Mouse (Mus musculus) limb, embryonic 15.5 days (tissue): Measurements from ENCODE around the gene Rapgefl1. TPM values are rescaled to one million over a fixed set of nuclear protein-coding genes. Genes with fewer than 3 reads are reported as not detected.

Experiments
- ATAC-seq: fragments of 200-750 bp; cut with Nextera tagmentation; 2 replicates; pipeline ENCODE4 v1.8.0; 2017; ENCODE audit warnings: low read depth, moderate TSS enrichment; ENCODE audit not compliant: insufficient number of reproducible peaks, low FRiP score, low TSS enrichment
- H3K27ac ChIP-seq: fragments of 300-500 bp; sonication (generic); 2 replicates; pipeline ENCODE4 v1.5.1; 2015; ENCODE audit warnings: moderate library complexity, mild to moderate bottlenecking, inconsistent platforms
- H3K27me3 ChIP-seq: fragments of 300-500 bp; sonication (generic); 2 replicates; pipeline ENCODE4 v1.6.1; 2015; ENCODE audit warnings: inconsistent platforms
- H3K36me3 ChIP-seq: fragments of 300-500 bp; sonication (generic); 2 replicates; pipeline ENCODE4 v1.6.1; 2015; ENCODE audit warnings: inconsistent platforms
- H3K4me1 ChIP-seq: fragments of 300-500 bp; sonication (generic); 2 replicates; pipeline ENCODE4 v1.6.1; 2015; ENCODE audit warnings: inconsistent platforms
- H3K4me2 ChIP-seq: fragments of 300-500 bp; sonication (generic); 2 replicates; pipeline ENCODE4 v1.6.1; 2015; ENCODE audit warnings: mild to moderate bottlenecking, inconsistent platforms
- H3K4me3 ChIP-seq: fragments of 300-500 bp; sonication (generic); 2 replicates; pipeline ENCODE4 v1.5.1; 2015; ENCODE audit warnings: mild to moderate bottlenecking, inconsistent platforms
- H3K9ac ChIP-seq: fragments of 300-500 bp; sonication (generic); 2 replicates; pipeline ENCODE4 v1.6.1; 2015; ENCODE audit warnings: inconsistent platforms
- H3K9me3 ChIP-seq: fragments of 300-500 bp; sonication (generic); 2 replicates; pipeline ENCODE4 v1.6.1; 2016; ENCODE audit warnings: inconsistent platforms
- WGBS: fragments of 180-500 bp; shearing (Covaris S2); methylation state at CpG from one replicate; pipeline ENCODE4 v1.1.7; 2015; 5-methylcytosine and 5-hydroxymethylcytosine counted together
- polyA plus RNA-seq: library from polyadenylated mRNA; unstranded; fragments of >200 nt; fragmentation: Nextera tagmentation; extraction: Ambion mirVana; gene quantifications from 2 replicates; pipeline ENCODE4 v1.2.1, GENCODE M21; 2015

Gene Rapgefl1
- 11.1 TPM in 2 replicates for polyA plus RNA-seq

- peak within 1 kb of the TSS; percentile 81 for H3K27ac ChIP-seq
- H3K27me3 ChIP-seq, result no peaks in the 10 kb centered on the region
- peaks cover 27% of the 10 kb centered on the region for H3K36me3 ChIP-seq
- under 1% methylated on average over 45 of the region's 48 CpGs for WGBS
- peak within 1 kb of the TSS; percentile 78 for H3K9ac ChIP-seq
- no peaks in the 10 kb centered on the region for H3K9me3 ChIP-seq
- peak; percentile 79 for ATAC-seq
- H3K4me2 ChIP-seq, result peak within 1 kb of the TSS; percentile 98
- H3K4me1 ChIP-seq, result peaks cover 37% of the 10 kb centered on the region
- peak within 1 kb of the TSS; percentile 92 for H3K4me3 ChIP-seq
These were observed at the start of gene Rapgefl1 for GRCm38 (mm10) chr11:98836651-98837141. TSS of gene Rapgefl1 (plus strand) at chr11:98836785.

GRCm38 (mm10) chr11:98787229-98787628, 49.4 kb upstream of the Rapgefl1 start:
- H3K4me2 ChIP-seq, result peak overlapping the region; percentile 24; the same call in 1 of the 2 replicates

GRCm38 (mm10) chr11:98787691-98788090, 48.9 kb upstream of the Rapgefl1 start:
- H3K4me3 ChIP-seq, result no peak overlapping the region
- H3K4me1 ChIP-seq, result peaks cover 65% of the 10 kb centered on the region
- no peaks in the 10 kb centered on the region for H3K36me3 ChIP-seq
- 84% methylated on average over 1 of the region's 1 CpGs for WGBS
- no peak overlapping the region for H3K4me2 ChIP-seq
- H3K27ac ChIP-seq, result peak overlapping the region; percentile 86
- no peak overlapping the region for H3K9ac ChIP-seq
- ATAC-seq, result no peak
- H3K27me3 ChIP-seq, result no peaks in the 10 kb centered on the region
- no peaks in the 10 kb centered on the region for H3K9me3 ChIP-seq

More at GRCm38 (mm10) chr11:98787229-98787628, 49.4 kb upstream of the Rapgefl1 start:
- H3K36me3 ChIP-seq, result no peaks in the 10 kb centered on the region
- H3K9me3 ChIP-seq, result no peaks in the 10 kb centered on the region
- H3K27ac ChIP-seq, result peak overlapping the region; percentile 86
- no peak overlapping the region for H3K9ac ChIP-seq
- no peaks in the 10 kb centered on the region for H3K27me3 ChIP-seq
- ATAC-seq, result no peak
- no peak overlapping the region for H3K4me3 ChIP-seq
- H3K4me1 ChIP-seq, result peaks cover 68% of the 10 kb centered on the region
- 29% methylated on average over 7 of the region's 7 CpGs for WGBS

- Histone ChIP-seq H3K36me3 (no peaks in the 10 kb centered on the region), H3K27me3 (no peaks in the 10 kb centered on the region), H3K4me3 (0 out of 2 replicates have a peak overlapping the region, but pooled peaks have one; percentile 55), H3K27ac (peak overlapping the region; percentile 90), H3K9ac (0 out of 2 replicates have a peak overlapping the region, but pooled peaks have one; percentile 10), H3K9me3 (no peaks in the 10 kb centered on the region), H3K4me1 (peaks cover 60% of the 10 kb centered on the region), H3K4me2 (peak overlapping the region; percentile 86; the same call in 1 of the 2 replicates)
- ATAC-seq, result no peak
- WGBS, result 92% methylated on average over 5 of the region's 5 CpGs
These were observed 48.4 kb upstream of the Rapgefl1 start for GRCm38 (mm10) chr11:98788139-98788538.

- 13% methylated on average over 17 of the region's 18 CpGs for WGBS
- no peaks in the 10 kb centered on the region for H3K36me3 ChIP-seq
- peak overlapping the region; percentile 55; the same call in 1 of the 2 replicates for H3K9ac ChIP-seq
- peak overlapping the region; percentile 90 for H3K27ac ChIP-seq
- peaks cover 56% of the 10 kb centered on the region for H3K4me1 ChIP-seq
- no peaks in the 10 kb centered on the region for H3K27me3 ChIP-seq
- peak; percentile 81 for ATAC-seq
- peak overlapping the region; percentile 55 for H3K4me3 ChIP-seq
- H3K9me3 ChIP-seq, result no peaks in the 10 kb centered on the region
- peak overlapping the region; percentile 86 for H3K4me2 ChIP-seq
These were observed 47.9 kb upstream of the Rapgefl1 start for GRCm38 (mm10) chr11:98788550-98789218.

- H3K27ac ChIP-seq, result peak overlapping the region; percentile 90
- H3K4me2 ChIP-seq, result peak overlapping the region; percentile 86
- no peaks in the 10 kb centered on the region for H3K36me3 ChIP-seq
- H3K27me3 ChIP-seq, result no peaks in the 10 kb centered on the region
- no peak for ATAC-seq
- H3K9ac ChIP-seq, result peak overlapping the region; percentile 55
- no peaks in the 10 kb centered on the region for H3K9me3 ChIP-seq
- H3K4me3 ChIP-seq, result peak overlapping the region; percentile 55
- under 1% methylated on average over 25 of the region's 25 CpGs for WGBS
- H3K4me1 ChIP-seq, result peaks cover 53% of the 10 kb centered on the region
These were observed 47.3 kb upstream of the Rapgefl1 start for GRCm38 (mm10) chr11:98789219-98789807.

- peak overlapping the region; percentile 86 for H3K4me2 ChIP-seq
- H3K36me3 ChIP-seq, result no peaks in the 10 kb centered on the region
- no peaks in the 10 kb centered on the region for H3K27me3 ChIP-seq
- H3K4me3 ChIP-seq, result peak overlapping the region; percentile 55
- H3K4me1 ChIP-seq, result peaks cover 50% of the 10 kb centered on the region
- H3K9ac ChIP-seq, result peak overlapping the region; percentile 55; the same call in 1 of the 2 replicates
- no peaks in the 10 kb centered on the region for H3K9me3 ChIP-seq
- 23% methylated on average over 5 of the region's 5 CpGs for WGBS
- ATAC-seq, result no peak
- peak overlapping the region; percentile 90 for H3K27ac ChIP-seq
These were observed 46.8 kb upstream of the Rapgefl1 start for GRCm38 (mm10) chr11:98789824-98790223.

GRCm38 (mm10) chr11:98790631-98791205, 45.9 kb upstream of the Rapgefl1 start:
- Histone ChIP-seq H3K4me2 (no peak overlapping the region), H3K27ac (no peak overlapping the region), H3K9ac (no peak overlapping the region), H3K27me3 (no peaks in the 10 kb centered on the region), H3K36me3 (no peaks in the 10 kb centered on the region), H3K4me3 (no peak overlapping the region), H3K4me1 (peaks cover 41% of the 10 kb centered on the region), H3K9me3 (no peaks in the 10 kb centered on the region)
- WGBS, result 84% methylated on average over 5 of the region's 5 CpGs
- ATAC-seq, result no peak

GRCm38 (mm10) chr11:98791448-98791847, 45.1 kb upstream of the Rapgefl1 start:
- H3K4me1 ChIP-seq, result peaks cover 34% of the 10 kb centered on the region
- 79% methylated on average over 1 of the region's 1 CpGs for WGBS

GRCm38 (mm10) chr11:98792081-98792480, 44.5 kb upstream of the Rapgefl1 start:
- ATAC-seq, result no peak
- Histone ChIP-seq H3K4me1 (peaks cover 29% of the 10 kb centered on the region), H3K4me2 (no peak overlapping the region), H3K27ac (no peak overlapping the region), H3K9ac (no peak overlapping the region), H3K9me3 (no peaks in the 10 kb centered on the region), H3K27me3 (no peaks in the 10 kb centered on the region), H3K36me3 (no peaks in the 10 kb centered on the region), H3K4me3 (no peak overlapping the region)
- WGBS, result 18% methylated on average over 4 of the region's 4 CpGs

More at GRCm38 (mm10) chr11:98791448-98791847, 45.1 kb upstream of the Rapgefl1 start:
- Histone ChIP-seq H3K36me3 (no peaks in the 10 kb centered on the region), H3K4me2 (no peak overlapping the region), H3K9me3 (no peaks in the 10 kb centered on the region), H3K27me3 (no peaks in the 10 kb centered on the region), H3K9ac (no peak overlapping the region), H3K4me3 (no peak overlapping the region), H3K27ac (no peak overlapping the region)
- ATAC-seq, result no peak

- under 1% methylated on average over 28 of the region's 30 CpGs for WGBS
- H3K36me3 ChIP-seq, result peaks cover 13% of the 10 kb centered on the region
- peaks cover 32% of the 10 kb centered on the region for H3K4me1 ChIP-seq
- peak overlapping the region; percentile 100 for H3K4me3 ChIP-seq
- ATAC-seq, result peak; percentile 49; the same call in 1 of the 2 replicates
- H3K4me2 ChIP-seq, result peak overlapping the region; percentile 83
- no peaks in the 10 kb centered on the region for H3K9me3 ChIP-seq
- H3K27me3 ChIP-seq, result no peaks in the 10 kb centered on the region
- H3K9ac ChIP-seq, result peak overlapping the region; percentile 100
- peak overlapping the region; percentile 100 for H3K27ac ChIP-seq
These were observed 42.0 kb upstream of the Rapgefl1 start for GRCm38 (mm10) chr11:98794469-98795014.
